Mouse (Mus musculus) kidney, adult 2 months (tissue): ENCODE measurements around the gene Map3k9.

Experiments
- CTCF ChIP-seq: fragments of 200-500 bp; conservative IDR thresholded peaks from 2 replicates; pipeline ENCODE4 v1.5.1; 2011; ENCODE audit warnings: low read depth, mild to moderate bottlenecking, control low read depth, low read length, moderate library complexity, mixed read lengths; ENCODE audit not compliant: insufficient read depth, insufficient read length
- POLR2A ChIP-seq: fragments of 200-500 bp; IDR thresholded peaks from one replicate; pipeline ENCODE4 v1.6.1; 2011; ENCODE audit warnings: low read depth, low read length, control low read depth

DNA sequence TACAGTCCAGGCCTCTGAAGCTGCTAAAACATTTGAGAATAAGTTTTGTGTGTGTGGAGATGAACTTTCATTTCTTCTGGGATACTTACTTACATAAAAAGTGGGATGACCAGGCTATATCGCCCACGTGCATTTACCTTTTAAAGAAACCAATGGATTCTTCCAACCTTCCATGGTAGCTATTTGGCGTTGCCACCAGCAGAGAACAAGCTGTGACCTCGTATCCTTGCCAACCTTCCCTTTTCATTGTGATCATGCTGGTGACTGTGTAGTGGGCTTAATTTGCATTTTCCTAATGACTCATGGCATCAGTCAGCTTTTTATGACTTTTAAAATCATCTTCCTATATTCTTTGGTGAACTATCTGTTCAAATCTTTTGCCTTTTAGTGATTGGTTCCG, 25.1 kb upstream of the Map3k9 start:
- TF ChIP-seq CTCF (no peak), POLR2A (no peak)
